Mouse (Mus musculus) hindbrain, postnatal 0 days (tissue): Measurements from ENCODE around the gene Ash1l. TPM values are rescaled to one million over a fixed set of nuclear protein-coding genes. Genes with fewer than 3 reads are reported as not detected.
A peak's percentile ranks its signal among the peaks of the same experiment; 100 is the strongest.
"Not testable (repeated sequence)": the region's sequence is repeated elsewhere in the genome, so short reads cannot be mapped to it uniquely, and the experiment has no call there.

Experiments used
- ATAC-seq: fragments of 200-750 bp; cut with Nextera tagmentation; 2 replicates; pipeline ENCODE4 v1.8.0; 2017; ENCODE audit warnings: mild to moderate bottlenecking, moderate TSS enrichment, moderate library complexity
- DNase-seq: peaks from one replicate; pipeline ENCODE4 v3.0.0-alpha.2; 2015; ENCODE audit warnings: low spot score
- H3K27ac ChIP-seq: fragments of 300-500 bp; sonication (generic); 2 replicates; pipeline ENCODE4 v1.5.1; 2014; ENCODE audit warnings: mild to moderate bottlenecking
- H3K27me3 ChIP-seq: fragments of 300-500 bp; sonication (generic); 2 replicates; pipeline ENCODE4 v1.6.1; 2014; ENCODE audit warnings: low read length, mixed read lengths; ENCODE audit not compliant: insufficient read depth
- H3K36me3 ChIP-seq: fragments of 300-500 bp; sonication (generic); 2 replicates; pipeline ENCODE4 v1.6.1; 2014; ENCODE audit warnings: low read length, mixed read lengths; ENCODE audit not compliant: insufficient read depth
- H3K4me1 ChIP-seq: fragments of 300-500 bp; sonication (generic); 2 replicates; pipeline ENCODE4 v1.6.1; 2014; ENCODE audit warnings: antibody characterized with exemption, low read length, mixed read lengths; ENCODE audit not compliant: insufficient read depth
- H3K4me2 ChIP-seq: fragments of 300-500 bp; sonication (generic); 2 replicates; pipeline ENCODE4 v1.6.1; 2014; ENCODE audit warnings: low read depth, mild to moderate bottlenecking, low read length, moderate library complexity, mixed read lengths
- H3K4me3 ChIP-seq: fragments of 300-500 bp; sonication (generic); 2 replicates; pipeline ENCODE4 v1.5.1; 2014; ENCODE audit warnings: low read length
- H3K9ac ChIP-seq: fragments of 300-500 bp; sonication (generic); replicated peaks from 2 replicates; pipeline ENCODE4 v1.6.1; 2014; ENCODE audit warnings: mild to moderate bottlenecking, low read length, moderate library complexity, mixed read lengths
- H3K9me3 ChIP-seq: fragments of 300-500 bp; sonication (generic); 2 replicates; pipeline ENCODE4 v1.6.1; 2016; ENCODE audit warnings: low read length, mixed read lengths
- CTCF ChIP-seq: IDR thresholded peaks from 2 replicates; pipeline ENCODE4 v1.5.1; 2016; ENCODE audit warnings: antibody characterized with exemption, control low read depth, low read depth
- WGBS: fragments of 180-500 bp; shearing (Covaris S2); extraction: QIAGEN DNeasy Blood & Tissue Kit; methylation state at CpG from one replicate; pipeline ENCODE4 v1.1.7; 2014; 5-methylcytosine and 5-hydroxymethylcytosine counted together
- polyA plus RNA-seq: library from polyadenylated mRNA; unstranded; fragments of >200 nt; fragmentation: Nextera tagmentation; extraction: Ambion mirVana; gene quantifications from 2 replicates; pipeline ENCODE4 v1.2.1, GENCODE M21; 2015
- total RNA-seq: library from RNA; depleted of rRNA; stranded (reverse); fragments of >200 nt; gene quantifications from 2 replicates; pipeline ENCODE4 v1.2.3, GENCODE M21; 2014

Gene Ash1l
- total and polyA plus RNA-seq, 2 experiments from 2014 or later: 14.4 to 22.1 TPM

GRCm38 (mm10) chr3:88992793-88993192 is 42.4 kb downstream of the Ash1l start:
- ATAC-seq: no peak

GRCm38 (mm10) chr3:89001536-89001935 is 51.1 kb downstream of the Ash1l start:
- TF ChIP-seq CTCF: no peak
- no peak for ATAC-seq
- no peak overlapping the region for H3K9ac ChIP-seq
- DNase-seq: no peak
- H3K27ac ChIP-seq: no peak overlapping the region
- 91% methylated on average over 7 of the region's 7 CpGs for WGBS
- H3K4me1 ChIP-seq: no peaks in the 10 kb centered on the region
- no peak overlapping the region for H3K4me3 ChIP-seq
- H3K27me3 ChIP-seq: no peaks in the 10 kb centered on the region
- H3K9me3 ChIP-seq: no peaks in the 10 kb centered on the region
- peaks cover 15% of the 10 kb centered on the region for H3K36me3 ChIP-seq
- no peak overlapping the region for H3K4me2 ChIP-seq

More at GRCm38 (mm10) chr3:88992793-88993192, 42.4 kb downstream of the Ash1l start:
- Histone ChIP-seq H3K27ac (no peak overlapping the region), H3K27me3 (no peaks in the 10 kb centered on the region), H3K4me1 (no peaks in the 10 kb centered on the region), H3K9me3 (no peaks in the 10 kb centered on the region), H3K9ac (no peak overlapping the region), H3K4me3 (no peak overlapping the region), H3K36me3 (no peaks in the 10 kb centered on the region), H3K4me2 (no peak overlapping the region)
- no peak for DNase-seq
- TF ChIP-seq CTCF: no peak
- WGBS: 79% methylated on average over 2 of the region's 2 CpGs

GRCm38 (mm10) chr3:89030896-89031295 is 80.5 kb downstream of the Ash1l start:
- not testable (repeated sequence) for H3K4me1 ChIP-seq, ATAC-seq, H3K4me3 ChIP-seq, H3K9me3 ChIP-seq, H3K9ac ChIP-seq, DNase-seq, H3K27me3 ChIP-seq, H3K27ac ChIP-seq, H3K4me2 ChIP-seq
- peaks cover 43% of the 10 kb centered on the region for H3K36me3 ChIP-seq
- TF ChIP-seq CTCF: peak; percentile 56
- WGBS: 95% methylated on average over 5 of the region's 5 CpGs

- DNase-seq: no peak
- Histone ChIP-seq H3K27me3 (no peaks in the 10 kb centered on the region), H3K4me3 (no peak overlapping the region), H3K4me2 (no peak overlapping the region), H3K9me3 (no peaks in the 10 kb centered on the region), H3K9ac (no peak overlapping the region), H3K27ac (no peak overlapping the region), H3K4me1 (no peaks in the 10 kb centered on the region), H3K36me3 (peaks cover 55% of the 10 kb centered on the region)
- no peak for ATAC-seq
- WGBS: 83% methylated on average over 4 of the region's 4 CpGs
- no peak for TF ChIP-seq CTCF
Observed at GRCm38 (mm10) chr3:89043359-89043758, 92.9 kb downstream of the Ash1l start.

- Histone ChIP-seq H3K4me1 (no peaks in the 10 kb centered on the region), H3K9ac (no peak overlapping the region), H3K36me3 (peaks cover 77% of the 10 kb centered on the region), H3K4me2 (no peak overlapping the region), H3K27me3 (no peaks in the 10 kb centered on the region), H3K4me3 (no peak overlapping the region), H3K9me3 (no peaks in the 10 kb centered on the region), H3K27ac (no peak overlapping the region)
- ATAC-seq (no peak), DNase-seq (no peak)
- no peak for TF ChIP-seq CTCF
- 93% methylated on average over 9 of the region's 9 CpGs for WGBS
Observed at GRCm38 (mm10) chr3:89058361-89058760, 107.9 kb downstream of the Ash1l start.

- 75% methylated on average over 3 of the region's 3 CpGs for WGBS
- H3K4me2 ChIP-seq: no peak overlapping the region
- no peak overlapping the region for H3K4me3 ChIP-seq
- H3K9me3 ChIP-seq: no peaks in the 10 kb centered on the region
- peaks cover 79% of the 10 kb centered on the region for H3K36me3 ChIP-seq
- DNase-seq (peak; percentile 46), ATAC-seq (no peak)
- no peaks in the 10 kb centered on the region for H3K27me3 ChIP-seq
- H3K4me1 ChIP-seq: no peaks in the 10 kb centered on the region
- H3K27ac ChIP-seq: no peak overlapping the region
- no peak overlapping the region for H3K9ac ChIP-seq
- TF ChIP-seq CTCF: peak; percentile 60
Observed at GRCm38 (mm10) chr3:89058783-89059182, 108.4 kb downstream of the Ash1l start.

GRCm38 (mm10) chr3:89061696-89062095 is 111.3 kb downstream of the Ash1l start:
- ATAC-seq (no peak), DNase-seq (no peak)
- Histone ChIP-seq H3K9ac (no peak overlapping the region), H3K27me3 (no peaks in the 10 kb centered on the region), H3K36me3 (peaks cover 82% of the 10 kb centered on the region), H3K27ac (no peak overlapping the region), H3K4me1 (no peaks in the 10 kb centered on the region), H3K4me3 (no peak overlapping the region), H3K9me3 (no peaks in the 10 kb centered on the region), H3K4me2 (no peak overlapping the region)
- no peak for TF ChIP-seq CTCF
- WGBS: 39% methylated on average over 3 of the region's 3 CpGs
